ENCODE assay signal across 8 mouse cellular contexts in genomic region chr2:30440211-30440700, GRCm38 (mm10). TPM values are rescaled to one million over a fixed set of nuclear protein-coding genes. Genes with fewer than 3 reads are reported as not detected.
DNase-seq lines count a peak whose midpoint lies in the region; ATAC-seq and TF ChIP-seq lines count a peak whose summit lies in the region.

No protein-coding gene starts in this region.

- no peak for TF ChIP-seq CTCF in testis, adult 2 months (IDR thresholded peaks at IDR 0.05; ENCODE audit: control insufficient read depth, insufficient read depth, insufficient replicate concordance, low read depth, low read length)
- TF ChIP-seq CTCF in heart, postnatal 0 days (IDR thresholded peaks at IDR 0.05; ENCODE audit: low read depth), result no peak

- TF ChIP-seq EP300 in heart, postnatal 0 days (IDR thresholded peaks at IDR 0.05; ENCODE audit: low read depth), result no peak

- no peaks in the 10 kb centered on the region for H3K9me3 ChIP-seq in heart, postnatal 0 days (replicated peaks; ENCODE audit: control insufficient read depth, low read length)
- no peaks in the 10 kb centered on the region for H3K9me3 ChIP-seq in limb, embryonic 15.5 days

- H3K4me3 ChIP-seq in testis, adult 2 months (ENCODE audit: control insufficient read depth, low read depth, low read length), result no peak overlapping the region
- H3K4me3 ChIP-seq in heart, postnatal 0 days (ENCODE audit: low read depth, low read length), result no peak overlapping the region
- H3K4me3 ChIP-seq in limb, embryonic 15.5 days, result no peak overlapping the region

- no peak for DNase-seq in testis, postnatal 10 days (ENCODE audit: low spot score)
- no peak for DNase-seq in heart, postnatal 0 days (ENCODE audit: low spot score)
- no peak for DNase-seq in ovary, postnatal 36 days (ENCODE audit: low spot score)
- DNase-seq in left cerebral cortex, adult 9 months (ENCODE audit: low spot score in 2 of 2), result no peak
- no peak for DNase-seq in layer of hippocampus, adult 9-11 months
- DNase-seq in retina, embryonic 14.5 days (ENCODE audit: low spot score), result no peak

- no peak for TF ChIP-seq POLR2A in testis, adult 2 months (IDR thresholded peaks at IDR 0.05; ENCODE audit: control insufficient read depth, low read depth, low read length)

- H3K27me3 ChIP-seq in testis, adult 2 months (ENCODE audit: control insufficient read depth, insufficient read depth, low read length), result no peaks in the 10 kb centered on the region
- H3K27me3 ChIP-seq in heart, postnatal 0 days (ENCODE audit: control insufficient read depth, insufficient read depth, low read length), result no peaks in the 10 kb centered on the region
- H3K27me3 ChIP-seq in limb, embryonic 15.5 days, result no peaks in the 10 kb centered on the region

- 7% methylated on average over 3 of the region's 3 CpGs for WGBS in heart, postnatal 0 days
- 26% methylated on average over 3 of the region's 3 CpGs for WGBS in limb, embryonic 15.5 days

- H3K36me3 ChIP-seq in testis, adult 2 months (ENCODE audit: control insufficient read depth, insufficient read depth, low read length), result peaks cover 9% of the 10 kb centered on the region
- peaks cover 40% of the 10 kb centered on the region for H3K36me3 ChIP-seq in heart, postnatal 0 days (replicated peaks; ENCODE audit: control insufficient read depth, insufficient read depth, low read length)
- H3K36me3 ChIP-seq in limb, embryonic 15.5 days, result peaks cover 52% of the 10 kb centered on the region

- H3K4me1 ChIP-seq in testis, adult 2 months (ENCODE audit: control insufficient read depth, insufficient read depth, low read length), result peaks cover 7% of the 10 kb centered on the region
- H3K4me1 ChIP-seq in heart, postnatal 0 days (ENCODE audit: control insufficient read depth, insufficient read depth), result peaks cover 49% of the 10 kb centered on the region
- peaks cover 59% of the 10 kb centered on the region for H3K4me1 ChIP-seq in limb, embryonic 15.5 days

- H3K9ac ChIP-seq in heart, postnatal 0 days (replicated peaks; ENCODE audit: low read depth, low read length), result peak overlapping the region; percentile 26; the same call in 1 of the 2 replicates
- H3K9ac ChIP-seq in limb, embryonic 15.5 days, result no peak overlapping the region

- peak overlapping the region; percentile 94 for H3K27ac ChIP-seq in testis, adult 2 months (ENCODE audit: control insufficient read depth, insufficient read depth, low read depth, low read length)
- peak overlapping the region; percentile 97 for H3K27ac ChIP-seq in heart, postnatal 0 days (ENCODE audit: low read depth)
- H3K27ac ChIP-seq in limb, embryonic 15.5 days, result peak overlapping the region; percentile 97

- ATAC-seq in heart, postnatal 0 days (ENCODE audit: insufficient read depth, low read depth), result no peak
- no peak for ATAC-seq in limb, embryonic 15.5 days (ENCODE audit: insufficient number of reproducible peaks, low FRiP score, low TSS enrichment, low read depth)

- H3K4me2 ChIP-seq in heart, postnatal 0 days (ENCODE audit: low read depth, low read length), result peak overlapping the region; percentile 61; the same call in 1 of the 2 replicates
- peak overlapping the region; percentile 17; the same call in 1 of the 2 replicates for H3K4me2 ChIP-seq in limb, embryonic 15.5 days

RNA-seq across cellular contexts. Expression of gene Ptpa, which starts 24.4 kb away (rescaled TPM):
- 87.3 and 106 TPM in 2 replicates for polyA plus RNA-seq in testis, adult 2 months (2012; rRNA removed)
- total RNA-seq in heart, postnatal 0 days (2014; rRNA removed; ENCODE audit: low replicate concordance), result 109 and 112 TPM in 2 replicates
- 92.4 TPM in 2 replicates for polyA plus RNA-seq in heart, postnatal 0 days (2015; fragmentation: Nextera tagmentation; extraction: Ambion mirVana)
- 137 and 149 TPM in 2 replicates for polyA plus RNA-seq in limb, embryonic 15.5 days (2015; fragmentation: Nextera tagmentation; extraction: Ambion mirVana)

RNA-seq across cellular contexts. Expression of gene Crat, which starts 24.6 kb away (rescaled TPM):
- 591 and 623 TPM in 2 replicates for polyA plus RNA-seq in testis, adult 2 months (2012; rRNA removed)
- 351 and 413 TPM in 2 replicates for total RNA-seq in heart, postnatal 0 days (2014; rRNA removed; ENCODE audit: low replicate concordance)
- 263 and 266 TPM in 2 replicates for polyA plus RNA-seq in heart, postnatal 0 days (2015; fragmentation: Nextera tagmentation; extraction: Ambion mirVana)
- 23.9 and 37.6 TPM in 2 replicates for polyA plus RNA-seq in limb, embryonic 15.5 days (2015; fragmentation: Nextera tagmentation; extraction: Ambion mirVana)

RNA-seq across cellular contexts. Expression of gene Ier5l, which starts 33.8 kb away (rescaled TPM):
- 2.2 and 2.8 TPM in 2 replicates for polyA plus RNA-seq in testis, adult 2 months (2012; rRNA removed)
- 12.4 and 12.5 TPM in 2 replicates for total RNA-seq in heart, postnatal 0 days (2014; rRNA removed; ENCODE audit: low replicate concordance)
- polyA plus RNA-seq in heart, postnatal 0 days (2015; fragmentation: Nextera tagmentation; extraction: Ambion mirVana), result 0.94 and 1.2 TPM in 2 replicates
- 1.9 and 2.1 TPM in 2 replicates for polyA plus RNA-seq in limb, embryonic 15.5 days (2015; fragmentation: Nextera tagmentation; extraction: Ambion mirVana)

RNA-seq across cellular contexts. Expression of gene Dolpp1, which starts 48.2 kb away (rescaled TPM):
- 27.3 and 32.6 TPM in 2 replicates for polyA plus RNA-seq in testis, adult 2 months (2012; rRNA removed)
- 40.6 and 56.4 TPM in 2 replicates for total RNA-seq in heart, postnatal 0 days (2014; rRNA removed; ENCODE audit: low replicate concordance)
- 14.4 and 15.0 TPM in 2 replicates for polyA plus RNA-seq in heart, postnatal 0 days (2015; fragmentation: Nextera tagmentation; extraction: Ambion mirVana)
- polyA plus RNA-seq in limb, embryonic 15.5 days (2015; fragmentation: Nextera tagmentation; extraction: Ambion mirVana), result 35.5 and 35.8 TPM in 2 replicates
